Mouse (Mus musculus) right cerebral cortex, postnatal 25 days (tissue): Measurements from ENCODE around the gene Slc4a2.
A peak's percentile ranks its signal among the peaks of the same experiment; 100 is the strongest.

ENCODE experiments used
- DNase-seq: peaks from one replicate; pipeline ENCODE4 v3.0.0; 2022

The Slc4a2 gene

GRCm38 (mm10) chr5:24423129-24424003 lies at the start of gene Slc4a2, which contains the start of gene Cdk5:
TSS of gene Slc4a2 (plus strand) at chr5:24423837.
TSS of gene Cdk5 (minus strand) at chr5:24423530.
- peak; percentile 99 for DNase-seq

GRCm38 (mm10) chr5:24374216-24374615 lies 49.4 kb upstream of the Slc4a2 start:
- no peak for DNase-seq

GRCm38 (mm10) chr5:24374666-24375328 lies 48.8 kb upstream of the Slc4a2 start:
- no peak for DNase-seq

GRCm38 (mm10) chr5:24378700-24379099 lies 44.9 kb upstream of the Slc4a2 start:
- no peak for DNase-seq

- no peak for DNase-seq
Measured at GRCm38 (mm10) chr5:24379501-24379900, 44.1 kb upstream of the Slc4a2 start.

GRCm38 (mm10) chr5:24380499-24380898 lies 43.1 kb upstream of the Slc4a2 start:
- DNase-seq = no peak

- DNase-seq = no peak
Measured at GRCm38 (mm10) chr5:24381486-24381885, 42.2 kb upstream of the Slc4a2 start.

GRCm38 (mm10) chr5:24381988-24382387 lies 41.6 kb upstream of the Slc4a2 start:
- no peak for DNase-seq

GRCm38 (mm10) chr5:24383026-24383859 lies 40.4 kb upstream of the Slc4a2 start:
- DNase-seq = peak; percentile 89

- peak; percentile 61 for DNase-seq
Measured at GRCm38 (mm10) chr5:24384407-24384806, 39.2 kb upstream of the Slc4a2 start.

- no peak for DNase-seq
Measured at GRCm38 (mm10) chr5:24385374-24385773, 38.3 kb upstream of the Slc4a2 start.

- no peak for DNase-seq
Measured at GRCm38 (mm10) chr5:24385887-24386550, 37.6 kb upstream of the Slc4a2 start.

GRCm38 (mm10) chr5:24387264-24388241 lies 36.1 kb upstream of the Slc4a2 start:
- peak; percentile 65 for DNase-seq

- DNase-seq = no peak
Measured at GRCm38 (mm10) chr5:24388246-24388915, 35.3 kb upstream of the Slc4a2 start.

GRCm38 (mm10) chr5:24389011-24389657 lies 34.5 kb upstream of the Slc4a2 start:
- no peak for DNase-seq

GRCm38 (mm10) chr5:24389658-24390020 lies 34.0 kb upstream of the Slc4a2 start:
- no peak for DNase-seq

GRCm38 (mm10) chr5:24391864-24392263 lies 31.8 kb upstream of the Slc4a2 start, which contains the start of gene Atg9b:
TSS of gene Atg9b (minus strand) at chr5:24392143.
- DNase-seq = no peak

GRCm38 (mm10) chr5:24392724-24393123 lies 30.9 kb upstream of the Slc4a2 start:
- no peak for DNase-seq

GRCm38 (mm10) chr5:24393392-24393997 lies 30.1 kb upstream of the Slc4a2 start, which contains the start of gene Abcb8:
TSS of gene Abcb8 (plus strand) at chr5:24393663.
- DNase-seq = peak; percentile 77
